Mouse (Mus musculus) cerebellum, adult 9-11 months (tissue): ENCODE measurements at regions not wholly inside any gene's neighbourhood (a gene's known extent, or its start where the extent isn't known, plus 50 kb on each side); places are given as distances from the start of the nearest gene placed in this dataset.
A peak's percentile ranks its signal among the peaks of the same experiment; 100 is the strongest.

Source experiments
- DNase-seq: peaks from one replicate; pipeline ENCODE4 v3.0.0; 2022

DNA sequence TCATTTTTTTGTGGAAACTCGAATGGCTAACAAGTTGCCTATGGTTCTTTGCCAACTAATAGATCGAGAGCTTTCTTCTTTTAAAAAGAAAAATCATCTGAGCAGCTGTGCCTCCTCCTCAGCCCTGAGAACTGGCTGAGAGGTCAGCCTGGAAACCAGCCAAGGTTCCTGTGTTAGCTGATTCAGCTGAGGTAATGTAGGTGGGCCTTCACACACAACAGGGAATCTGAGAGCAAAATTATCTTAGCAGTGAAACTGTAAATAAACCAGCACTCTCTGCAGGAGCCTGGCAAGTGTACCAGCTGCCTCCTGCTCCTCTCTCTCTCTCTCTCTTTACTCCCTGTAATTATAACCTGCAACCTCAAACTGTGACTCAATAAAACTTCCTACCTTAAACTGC lies 364.4 kb upstream of the Khdrbs2 start:
- peak; percentile 2 for DNase-seq
